Mouse (Mus musculus): Measurements from ENCODE around the gene Pcdh19. TPM values are rescaled to one million over a fixed set of nuclear protein-coding genes. Genes with fewer than 3 reads are reported as not detected.

Pcdh19 gene
- polyA plus RNA-seq, 1 experiment from 2014 or later = 0.58 TPM

DNA sequence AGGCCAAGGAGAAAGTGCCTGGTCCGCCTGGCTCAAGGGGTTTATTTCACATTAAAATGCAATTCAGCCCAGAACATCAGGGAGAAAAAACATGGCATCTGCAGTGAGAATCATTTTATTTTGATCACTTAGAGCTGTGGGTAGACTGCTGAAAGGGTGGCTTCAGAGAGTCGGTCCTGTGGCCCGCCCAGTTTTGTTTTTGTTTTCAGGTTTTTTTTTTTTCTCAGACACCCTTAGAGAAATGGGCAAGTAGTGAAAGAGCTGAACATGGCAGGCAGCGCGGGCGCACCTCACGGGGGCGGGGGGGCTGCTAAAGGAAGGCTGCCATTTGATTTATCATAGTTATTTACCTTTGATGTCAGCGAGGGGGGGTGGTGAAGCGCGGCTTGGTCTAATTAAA lies 2.0 kb upstream of the Pcdh19 start:
- 19% methylated on average over 11 of the region's 11 CpGs for WGBS
- Histone ChIP-seq H3K9me3 (replicated peaks) (no peaks in the 10 kb centered on the region), H3K27me3 (peaks cover 28% of the 10 kb centered on the region), H3K4me3 (peak overlapping the region; percentile 39), H3K4me1 (replicated peaks) (peaks cover 5% of the 10 kb centered on the region; the same call in 1 of the 2 replicates), H3K27ac (no peak overlapping the region), H3K36me3 (no peaks in the 10 kb centered on the region), H3K4me2 (peak overlapping the region; percentile 91), H3K9ac (no peak overlapping the region)
- ATAC-seq (replicated peaks; ENCODE audit: insufficient number of reproducible peaks, insufficient read depth, low FRiP score, low read depth) = no peak

DNA sequence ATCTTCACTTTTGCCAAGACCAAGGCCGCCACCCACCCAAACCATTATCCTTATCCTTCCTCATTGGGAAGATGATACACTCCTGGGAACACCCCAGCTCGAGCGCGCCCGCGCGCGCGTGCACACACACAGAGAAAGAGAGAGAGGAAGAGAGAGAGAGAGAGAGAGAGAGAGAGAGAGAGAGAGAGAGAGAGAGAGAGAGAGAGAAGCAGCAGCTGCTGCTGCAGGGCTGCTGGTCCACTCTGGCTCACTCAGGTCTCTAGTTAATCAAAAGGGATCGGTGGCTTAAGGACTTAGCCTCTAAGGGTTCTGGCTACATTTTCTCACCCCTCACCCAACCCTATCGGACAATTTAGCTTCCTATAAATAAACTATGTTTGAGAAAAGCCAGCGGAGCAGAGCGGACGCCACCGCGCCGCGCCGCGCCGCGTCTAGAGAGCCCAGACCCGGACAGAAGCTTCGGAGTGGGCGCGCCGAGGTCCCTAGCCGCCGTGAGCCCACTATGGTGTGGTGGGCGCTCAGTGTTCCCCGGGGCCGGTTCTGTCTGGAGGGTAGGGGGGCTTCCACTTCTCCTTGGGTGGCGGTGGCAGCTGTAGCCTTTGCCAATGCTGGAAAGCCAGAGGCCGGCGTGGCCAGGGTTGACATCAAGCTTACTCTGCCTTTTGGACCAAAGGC lies 926 bp upstream of the Pcdh19 start:
- no peak for ATAC-seq (replicated peaks; ENCODE audit: insufficient number of reproducible peaks, insufficient read depth, low FRiP score, low read depth)
- Histone ChIP-seq H3K27ac (no peak overlapping the region), H3K9ac (no peak overlapping the region), H3K4me2 (peak overlapping the region; percentile 91), H3K27me3 (peaks cover 36% of the 10 kb centered on the region), H3K36me3 (no peaks in the 10 kb centered on the region), H3K4me1 (replicated peaks) (peaks cover 5% of the 10 kb centered on the region; the same call in 1 of the 2 replicates), H3K9me3 (replicated peaks) (no peaks in the 10 kb centered on the region), H3K4me3 (peak overlapping the region; percentile 61)
- WGBS = 20% methylated on average over 35 of the region's 35 CpGs

DNA sequence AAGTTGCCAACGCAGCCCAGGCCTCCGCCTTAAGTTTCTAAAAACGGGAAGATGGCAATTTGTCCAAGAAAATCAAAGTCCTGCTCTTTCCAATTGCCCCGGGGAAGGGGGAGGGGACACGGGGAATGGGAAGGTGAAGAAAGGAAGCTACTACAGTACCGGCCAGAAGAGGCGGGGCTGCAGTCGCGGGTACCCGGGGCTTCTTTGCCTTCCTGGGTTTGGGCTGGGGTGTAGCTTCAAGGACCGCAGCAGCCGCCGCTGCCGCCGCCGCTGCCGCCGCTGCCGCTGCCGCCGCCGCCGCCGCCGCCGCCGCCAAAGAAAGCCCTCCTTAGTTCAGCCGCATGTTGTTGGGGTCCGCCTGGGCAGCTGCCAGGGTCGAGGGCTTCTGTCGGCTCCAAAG lies 631 bp downstream of the Pcdh19 start:
- ATAC-seq (replicated peaks; ENCODE audit: insufficient number of reproducible peaks, insufficient read depth, low FRiP score, low read depth) = no peak
- 17% methylated on average over 13 of the region's 31 CpGs for WGBS
- Histone ChIP-seq H3K36me3 (no peaks in the 10 kb centered on the region), H3K4me3 (peak overlapping the region; percentile 61), H3K9ac (peak overlapping the region; percentile 51), H3K9me3 (replicated peaks) (no peaks in the 10 kb centered on the region), H3K27me3 (peaks cover 40% of the 10 kb centered on the region), H3K27ac (0 out of 2 replicates have a peak overlapping the region, but pooled peaks have one; percentile 34), H3K4me1 (replicated peaks) (peaks cover 5% of the 10 kb centered on the region; the same call in 1 of the 2 replicates), H3K4me2 (peak overlapping the region; percentile 91)

DNA sequence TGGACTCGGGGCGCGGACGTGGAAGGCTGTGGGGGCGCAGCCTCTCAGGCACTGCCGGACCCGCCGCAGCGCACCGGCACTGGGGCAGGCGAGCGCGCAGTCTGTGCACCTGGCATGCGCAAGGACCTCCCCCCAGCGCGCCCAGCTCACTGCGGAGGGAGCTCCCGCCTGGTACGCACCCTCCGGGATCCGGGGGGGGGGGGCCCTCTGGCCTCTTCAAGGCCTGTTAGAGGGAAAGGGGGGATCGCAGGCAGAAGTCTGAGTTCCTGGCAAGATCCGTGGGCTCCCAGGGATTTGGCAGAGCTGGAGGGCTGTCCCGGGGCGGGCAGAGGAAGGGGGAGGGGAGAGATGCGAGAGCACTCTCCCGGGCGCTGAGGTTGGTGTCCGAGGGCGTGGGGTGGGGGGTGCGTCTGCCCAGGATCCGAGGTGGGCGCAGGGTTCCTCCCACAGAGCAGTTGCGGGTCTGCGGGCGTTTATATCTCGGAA lies 1.1 kb downstream of the Pcdh19 start:
- Histone ChIP-seq H3K36me3 (no peaks in the 10 kb centered on the region), H3K9ac (peak overlapping the region; percentile 46; the same call in 1 of the 2 replicates), H3K4me2 (peak overlapping the region; percentile 91), H3K4me3 (peak overlapping the region; percentile 61), H3K27ac (no peak overlapping the region), H3K27me3 (peaks cover 45% of the 10 kb centered on the region), H3K4me1 (replicated peaks) (peaks cover 5% of the 10 kb centered on the region; the same call in 1 of the 2 replicates), H3K9me3 (replicated peaks) (no peaks in the 10 kb centered on the region)
- 0 out of 2 replicates have a peak, but pooled peaks have one; percentile 15 for ATAC-seq (replicated peaks; ENCODE audit: insufficient number of reproducible peaks, insufficient read depth, low FRiP score, low read depth)
- 12% methylated on average over 27 of the region's 37 CpGs for WGBS

DNA sequence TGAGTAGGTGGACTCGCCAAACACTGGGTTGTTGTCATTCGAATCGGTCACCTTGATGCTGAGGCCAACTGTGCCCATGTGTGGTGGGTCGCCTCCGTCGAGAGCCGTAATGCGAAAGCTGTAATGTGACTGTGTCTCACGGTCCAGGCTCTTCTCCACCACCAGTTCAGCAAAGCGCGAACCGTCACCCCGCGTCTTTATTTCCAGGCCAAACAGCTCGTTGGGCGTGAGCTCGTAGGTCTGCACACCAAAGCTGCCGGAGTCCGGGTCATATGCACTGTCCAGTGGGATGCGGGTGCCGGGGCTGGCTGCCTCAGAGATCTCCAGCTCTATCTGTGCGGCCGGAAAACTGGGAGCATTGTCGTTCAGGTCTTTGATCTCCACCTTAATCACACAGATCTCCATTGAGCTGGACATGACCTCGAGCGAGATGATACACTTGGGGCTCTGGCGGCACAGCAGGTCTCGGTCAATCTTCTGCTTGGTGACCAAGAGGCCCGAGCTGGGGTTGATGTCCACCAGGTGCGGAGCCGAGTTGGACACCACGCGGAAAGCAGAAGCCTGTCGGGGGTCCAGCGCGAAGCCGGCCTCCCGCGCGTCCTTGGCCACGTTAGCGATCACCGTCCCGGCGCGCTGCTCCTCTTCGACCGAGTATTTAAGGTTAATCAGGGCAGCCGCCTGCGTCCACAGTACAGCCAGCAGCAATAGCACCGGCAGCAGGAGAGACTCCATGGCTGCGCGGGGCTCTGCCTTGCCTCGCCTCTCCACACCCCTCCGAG lies 2.1 kb downstream of the Pcdh19 start:
- Histone ChIP-seq H3K27me3 (peaks cover 52% of the 10 kb centered on the region), H3K9me3 (replicated peaks) (no peaks in the 10 kb centered on the region), H3K4me2 (peak overlapping the region; percentile 91), H3K27ac (no peak overlapping the region), H3K9ac (peak overlapping the region; percentile 46; the same call in 1 of the 2 replicates), H3K4me1 (replicated peaks) (peaks cover 5% of the 10 kb centered on the region; the same call in 1 of the 2 replicates), H3K36me3 (no peaks in the 10 kb centered on the region), H3K4me3 (peak overlapping the region; percentile 61)
- WGBS = 21% methylated on average over 55 of the region's 55 CpGs
- no peak for ATAC-seq (replicated peaks; ENCODE audit: insufficient number of reproducible peaks, insufficient read depth, low FRiP score, low read depth)

DNA sequence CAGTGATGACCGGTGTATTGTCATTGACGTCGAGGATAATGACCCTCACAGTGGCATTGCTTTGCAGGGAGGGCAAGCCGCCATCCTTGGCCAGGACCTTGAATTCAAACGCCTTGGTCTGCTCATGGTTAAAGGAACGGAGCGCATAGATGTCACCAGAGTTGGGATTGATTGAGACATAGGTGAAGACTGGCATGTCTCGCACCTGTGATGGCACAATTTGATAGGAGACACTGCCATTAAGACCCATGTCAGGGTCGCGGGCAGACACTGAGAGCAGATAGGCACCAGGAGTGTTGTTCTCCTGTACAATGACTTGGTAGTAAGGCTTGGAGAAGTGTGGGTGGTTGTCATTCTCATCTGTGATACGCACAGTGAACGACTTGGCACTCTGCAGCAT lies 3.2 kb downstream of the Pcdh19 start:
- H3K27me3 ChIP-seq = peaks cover 53% of the 10 kb centered on the region
- no peak for ATAC-seq (replicated peaks; ENCODE audit: insufficient number of reproducible peaks, insufficient read depth, low FRiP score, low read depth)
- no peaks in the 10 kb centered on the region for H3K36me3 ChIP-seq
- no peak overlapping the region for H3K27ac ChIP-seq
- H3K4me2 ChIP-seq = peak overlapping the region; percentile 91; the same call in 1 of the 2 replicates
- H3K9ac ChIP-seq = no peak overlapping the region
- WGBS = 50% methylated on average over 12 of the region's 12 CpGs
- no peaks in the 10 kb centered on the region for H3K9me3 ChIP-seq (replicated peaks)
- peaks cover 5% of the 10 kb centered on the region; the same call in 1 of the 2 replicates for H3K4me1 ChIP-seq (replicated peaks)
- H3K4me3 ChIP-seq = no peak overlapping the region

DNA sequence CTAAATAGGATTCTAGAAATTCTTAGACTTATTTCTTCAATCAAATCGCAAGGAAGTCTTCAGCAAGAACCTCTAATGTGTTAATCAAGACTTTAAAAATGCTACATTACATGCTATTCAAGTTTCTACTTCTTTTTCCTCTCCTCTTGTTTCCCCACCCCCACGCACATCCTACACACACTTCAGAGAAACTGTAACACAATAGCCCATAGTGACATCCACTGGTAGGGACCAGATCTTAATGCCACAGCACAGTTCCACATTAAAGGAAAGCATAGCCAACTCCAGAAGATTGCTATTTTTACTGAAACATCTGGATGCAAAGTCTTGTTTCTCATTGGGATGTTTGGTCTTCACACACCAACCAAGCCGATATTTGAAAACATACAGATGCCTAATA lies 4.8 kb downstream of the Pcdh19 start:
- Histone ChIP-seq H3K4me2 (no peak overlapping the region), H3K9ac (no peak overlapping the region), H3K9me3 (replicated peaks) (no peaks in the 10 kb centered on the region), H3K27me3 (peaks cover 46% of the 10 kb centered on the region), H3K4me3 (no peak overlapping the region), H3K27ac (no peak overlapping the region), H3K4me1 (replicated peaks) (peaks cover 5% of the 10 kb centered on the region; the same call in 1 of the 2 replicates), H3K36me3 (no peaks in the 10 kb centered on the region)
- ATAC-seq (replicated peaks; ENCODE audit: insufficient number of reproducible peaks, insufficient read depth, low FRiP score, low read depth) = no peak
- WGBS = 47% methylated on average over 3 of the region's 3 CpGs

DNA sequence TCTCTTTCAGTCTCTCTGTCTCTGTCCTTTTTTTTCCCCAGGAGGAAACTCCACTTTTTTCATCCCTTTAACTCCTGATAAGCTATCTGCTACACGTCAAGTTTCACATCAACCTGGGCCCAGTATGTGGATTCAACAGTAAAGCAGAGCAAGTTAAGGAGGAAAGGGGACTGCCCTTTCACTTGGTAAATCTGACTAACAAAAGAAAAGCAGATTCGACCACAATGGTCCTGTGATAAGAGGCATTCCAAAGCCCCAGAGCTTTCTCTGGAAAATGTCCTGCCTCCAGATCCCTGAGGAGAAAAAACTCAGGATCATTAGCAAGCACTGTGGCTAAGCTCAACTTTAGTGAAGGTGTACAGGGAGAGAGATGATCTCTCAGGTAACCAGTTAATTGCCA lies 13.7 kb downstream of the Pcdh19 start:
- Histone ChIP-seq H3K36me3 (no peaks in the 10 kb centered on the region), H3K4me1 (replicated peaks) (no peaks in the 10 kb centered on the region), H3K4me2 (no peak overlapping the region), H3K9me3 (replicated peaks) (no peaks in the 10 kb centered on the region), H3K27ac (no peak overlapping the region), H3K9ac (no peak overlapping the region), H3K4me3 (no peak overlapping the region), H3K27me3 (peaks cover 3% of the 10 kb centered on the region; the same call in 1 of the 2 replicates)
- WGBS = 15% methylated on average over 2 of the region's 2 CpGs
- no peak for ATAC-seq (replicated peaks; ENCODE audit: insufficient number of reproducible peaks, insufficient read depth, low FRiP score, low read depth)

DNA sequence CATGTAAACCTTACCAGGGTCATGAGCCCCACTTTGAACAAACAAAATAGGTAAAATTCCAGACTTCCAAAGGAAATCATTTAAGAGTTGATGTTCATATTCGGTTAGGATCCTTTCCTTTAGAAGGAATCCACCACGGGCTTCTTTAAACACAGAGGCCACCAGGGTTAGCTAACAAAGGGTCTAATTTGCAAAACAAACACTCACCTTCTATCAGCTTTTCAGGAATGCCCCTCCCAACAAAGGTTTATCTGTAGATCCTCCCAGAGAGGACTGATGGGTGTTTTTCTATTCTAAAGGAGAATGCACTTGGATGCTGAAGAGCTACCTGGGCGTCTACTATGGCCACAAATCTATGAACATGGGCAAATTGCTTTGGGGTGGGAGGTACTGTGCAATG lies 15.0 kb downstream of the Pcdh19 start:
- Histone ChIP-seq H3K9me3 (replicated peaks) (no peaks in the 10 kb centered on the region), H3K4me3 (no peak overlapping the region), H3K27ac (no peak overlapping the region), H3K27me3 (peaks cover 3% of the 10 kb centered on the region; the same call in 1 of the 2 replicates), H3K4me1 (replicated peaks) (no peaks in the 10 kb centered on the region), H3K4me2 (no peak overlapping the region), H3K9ac (no peak overlapping the region), H3K36me3 (no peaks in the 10 kb centered on the region)
- WGBS = 38% methylated on average over 3 of the region's 3 CpGs
- no peak for ATAC-seq (replicated peaks; ENCODE audit: insufficient number of reproducible peaks, insufficient read depth, low FRiP score, low read depth)

DNA sequence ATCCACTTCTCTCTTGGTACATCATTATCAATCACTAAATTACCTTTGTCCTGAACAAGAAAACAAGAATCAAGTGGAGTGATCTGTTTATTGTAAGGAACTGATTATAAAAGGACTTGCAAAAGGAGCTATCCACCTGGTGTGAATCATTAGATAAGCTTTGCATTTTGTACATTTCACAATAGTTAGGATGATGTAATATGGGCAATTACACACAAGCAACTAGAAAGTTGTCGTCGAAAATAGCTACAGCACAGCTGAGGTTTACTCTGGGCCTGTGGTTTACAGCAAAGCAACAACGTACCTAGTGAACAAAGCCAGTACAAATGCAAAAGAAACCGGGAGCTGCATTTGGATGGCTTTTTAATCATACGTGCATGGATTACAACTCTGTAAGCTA lies 28.7 kb downstream of the Pcdh19 start:
- 69% methylated on average over 5 of the region's 5 CpGs for WGBS
- no peaks in the 10 kb centered on the region for H3K9me3 ChIP-seq (replicated peaks)
- no peak for ATAC-seq (replicated peaks; ENCODE audit: insufficient number of reproducible peaks, insufficient read depth, low FRiP score, low read depth)

More for the DNA sequence above, 28.7 kb downstream of the Pcdh19 start:
- Histone ChIP-seq H3K27ac (no peak overlapping the region), H3K9ac (no peak overlapping the region), H3K4me3 (no peak overlapping the region), H3K4me2 (no peak overlapping the region), H3K4me1 (replicated peaks) (no peaks in the 10 kb centered on the region), H3K27me3 (no peaks in the 10 kb centered on the region), H3K36me3 (no peaks in the 10 kb centered on the region)
